Mouse (Mus musculus) hematopoietic stem cell, adult 5-6 weeks (primary cell): ENCODE measurements around the gene Nt5c. TPM values are rescaled to one million over a fixed set of nuclear protein-coding genes. Genes with fewer than 3 reads are reported as not detected.
"Not testable (repeated sequence)": the region's sequence is repeated elsewhere in the genome, so short reads cannot be mapped to it uniquely, and the experiment has no call there.

Experiments
- ATAC-seq, 2 experiments: fragments of 125-278 bp in 1 of 2; replicated peaks in 1 of 2; 2 replicates each; pipeline ENCODE4 v1.8.0; 2016 to 2017; ENCODE audit warnings: inconsistent platforms in 2 of 2, mild to moderate bottlenecking in 2 of 2, moderate number of reproducible peaks in 2 of 2, low read depth in 1 of 2, moderate TSS enrichment in 1 of 2; ENCODE audit not compliant: low FRiP score in 2 of 2, poor library complexity in 2 of 2, severe bottlenecking in 2 of 2, insufficient read depth in 1 of 2, low TSS enrichment in 1 of 2
- total RNA-seq: library from RNA; stranded (forward); fragments of 172-1452, 232-1000 nt; gene quantifications from 2 replicates; pipeline ENCODE4 v1.2.3, GENCODE M21; 2017

Nt5c gene
- total RNA-seq, 1 experiment from 2014 or later, result 99.8 TPM

DNA sequence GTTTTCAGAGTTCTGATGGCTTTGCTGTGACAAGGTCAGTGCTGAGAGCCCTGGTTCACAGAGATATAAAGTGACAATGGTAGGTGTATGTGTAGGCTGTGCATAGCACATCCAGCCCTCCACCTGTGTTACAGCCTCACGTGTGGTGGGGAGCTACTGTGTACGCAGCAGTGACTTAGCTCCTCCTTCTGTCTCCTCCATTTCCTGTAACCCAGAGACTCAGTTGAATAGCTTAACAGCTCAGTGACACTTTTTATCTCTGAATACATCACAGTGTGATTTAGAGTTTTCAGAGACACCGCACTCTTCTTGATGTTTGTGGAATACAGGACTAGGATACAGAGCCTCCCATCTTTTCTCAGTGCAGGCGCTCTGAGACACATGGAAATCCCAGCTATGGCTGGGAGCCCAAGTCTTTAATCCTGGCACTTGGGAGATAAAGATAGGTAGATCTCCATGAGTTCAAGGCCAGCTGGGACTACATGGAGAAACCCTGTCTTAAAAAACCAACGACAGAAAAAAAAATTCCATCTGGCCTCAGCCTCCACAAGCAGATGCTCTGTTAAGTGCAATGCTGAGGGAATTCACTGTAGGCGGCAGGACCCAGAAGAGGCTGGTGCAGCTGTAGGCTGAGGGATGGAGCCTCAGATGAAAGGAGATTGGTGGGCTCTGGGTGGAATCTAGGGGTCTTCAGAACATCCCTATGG is 10.0 kb downstream of the Nt5c start:
- no peak for ATAC-seq

DNA sequence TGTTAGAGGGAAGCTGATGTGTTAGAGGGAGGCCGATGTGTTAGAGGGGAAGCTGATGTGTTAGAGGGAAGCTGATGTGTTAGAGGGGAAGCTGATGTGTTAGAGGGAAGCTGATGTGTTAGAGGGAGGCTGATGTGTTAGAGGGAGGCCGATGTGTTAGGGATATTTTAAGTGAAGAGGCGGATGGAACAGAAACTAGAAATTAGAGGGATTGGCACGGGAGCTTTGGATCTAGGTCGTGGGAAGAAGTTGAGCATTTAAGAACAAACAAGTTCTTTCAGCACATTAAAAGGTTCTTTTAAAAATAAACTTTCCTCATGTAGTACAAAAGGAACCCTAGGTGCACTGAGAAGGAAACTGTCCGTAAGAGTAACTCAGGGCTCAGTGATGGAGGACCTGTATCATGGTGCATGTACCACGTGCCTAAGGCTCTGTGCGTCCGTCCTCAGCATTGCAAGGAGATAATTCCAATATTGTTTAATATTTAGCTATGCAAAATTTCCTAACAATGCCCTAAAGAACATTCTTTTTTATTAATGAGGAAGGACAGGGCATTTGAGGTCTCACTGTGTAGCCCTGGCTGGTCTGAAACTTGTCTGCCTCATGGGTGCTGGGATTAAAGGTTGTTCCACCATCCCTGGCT is 13.2 kb downstream of the Nt5c start:
- no peak for ATAC-seq

DNA sequence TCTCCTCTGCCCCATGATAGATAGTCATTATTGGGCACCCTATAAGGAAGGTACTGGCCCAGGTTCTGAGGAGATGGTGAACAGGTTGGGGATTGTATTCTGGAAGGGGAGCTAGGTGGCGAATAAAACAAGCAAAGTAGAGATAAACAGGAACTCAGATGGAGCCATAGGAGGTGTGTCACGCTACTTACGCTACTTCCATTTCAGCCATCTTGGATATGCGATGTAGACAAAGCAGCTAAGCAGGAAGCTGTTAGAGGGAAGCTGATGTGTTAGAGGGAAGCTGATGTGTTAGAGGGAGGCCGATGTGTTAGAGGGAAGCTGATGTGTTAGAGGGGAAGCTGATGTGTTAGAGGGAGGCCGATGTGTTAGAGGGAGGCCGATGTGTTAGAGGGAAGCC is 14.3 kb downstream of the Nt5c start:
- ATAC-seq, result peak in 1 of 2 experiments; percentile 46; a peak in 1 of 4 replicates

DNA sequence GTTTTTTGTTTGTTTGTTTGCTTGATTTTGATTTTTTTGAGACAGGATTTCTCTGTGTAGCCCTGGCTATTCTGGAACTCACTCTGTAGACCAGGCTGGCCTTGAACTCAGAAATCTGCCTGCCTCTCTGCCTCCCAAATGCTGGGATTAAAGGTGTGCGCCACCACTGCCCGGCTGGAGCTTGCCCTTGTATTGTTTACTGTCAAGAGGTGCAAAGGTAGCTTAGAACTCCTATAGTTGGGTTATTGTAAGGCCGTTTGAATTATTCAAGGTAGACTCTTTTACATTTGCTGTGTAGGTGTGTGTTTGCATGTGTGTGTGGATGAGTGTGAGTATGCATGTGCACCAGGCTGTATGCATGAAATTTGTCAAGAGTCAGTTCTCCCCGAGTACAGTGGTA is 15.0 kb downstream of the Nt5c start:
- ATAC-seq, result not testable (repeated sequence)

DNA sequence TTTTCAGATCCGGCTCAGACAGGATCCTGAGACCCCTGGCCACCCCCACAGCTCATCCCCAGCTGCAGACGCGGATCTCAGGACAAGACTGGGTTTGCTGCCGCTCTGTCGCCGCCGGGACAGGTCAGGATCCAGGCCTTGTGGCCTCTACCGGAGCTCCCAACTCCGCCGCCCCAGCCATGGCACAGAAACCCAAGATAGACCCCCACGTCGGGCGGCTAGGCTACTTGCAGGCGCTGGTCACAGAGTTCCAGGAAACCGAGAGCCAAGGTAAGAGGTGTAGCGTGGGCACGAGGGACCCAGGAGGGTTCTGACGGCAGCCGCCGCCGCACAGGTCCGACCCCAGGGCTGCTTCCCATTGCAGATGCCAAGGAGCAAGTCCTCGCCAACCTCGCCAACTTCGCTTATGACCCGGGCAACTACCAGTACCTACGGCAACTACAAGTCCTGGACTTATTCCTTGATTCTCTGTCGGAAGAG is 15.9 kb downstream of the Nt5c start:
- ATAC-seq, result peak in 1 of 2 experiments; percentile 0; a peak in 2 of 4 replicates

DNA sequence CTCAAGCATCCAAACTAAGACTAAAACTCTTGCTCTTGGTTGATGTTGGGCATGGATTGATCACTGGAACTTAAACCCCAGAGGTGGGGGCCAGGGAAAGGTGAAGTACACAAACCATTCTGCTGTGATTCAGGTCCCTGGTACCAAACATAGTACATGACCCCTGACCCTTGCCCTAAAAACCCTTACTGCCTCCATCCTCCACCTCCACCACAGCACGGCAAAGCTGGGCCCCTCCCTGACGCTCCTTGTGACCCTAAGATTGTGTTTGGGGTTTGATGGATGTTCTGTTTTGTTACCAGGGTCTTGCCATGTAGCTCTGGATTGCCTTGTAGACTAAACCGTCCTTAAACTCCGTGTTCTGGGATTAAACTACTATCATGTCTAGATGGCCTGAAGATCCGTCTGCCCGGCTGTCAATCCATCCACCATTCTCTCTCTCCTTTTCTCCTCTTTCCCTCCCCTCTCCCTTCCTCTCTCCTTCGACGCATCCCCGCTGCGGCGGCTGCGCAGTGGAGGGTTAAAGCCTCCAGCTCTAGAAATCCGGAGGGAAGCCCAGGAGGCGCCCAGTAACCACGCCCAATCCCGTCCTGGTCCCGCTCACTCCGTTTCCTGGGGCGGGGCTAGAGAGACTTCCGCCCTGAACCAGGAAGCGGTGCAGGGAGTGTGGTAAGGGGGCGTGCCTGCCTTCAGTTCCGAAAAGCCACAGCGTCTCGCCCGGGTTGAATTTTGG is 16.5 kb downstream of the Nt5c start, which contains the start of gene Armc7:
Armc7 (plus strand) TSS at position 643 of the 733 bp plus-strand sequence.
- peak; percentile 92 for ATAC-seq

DNA sequence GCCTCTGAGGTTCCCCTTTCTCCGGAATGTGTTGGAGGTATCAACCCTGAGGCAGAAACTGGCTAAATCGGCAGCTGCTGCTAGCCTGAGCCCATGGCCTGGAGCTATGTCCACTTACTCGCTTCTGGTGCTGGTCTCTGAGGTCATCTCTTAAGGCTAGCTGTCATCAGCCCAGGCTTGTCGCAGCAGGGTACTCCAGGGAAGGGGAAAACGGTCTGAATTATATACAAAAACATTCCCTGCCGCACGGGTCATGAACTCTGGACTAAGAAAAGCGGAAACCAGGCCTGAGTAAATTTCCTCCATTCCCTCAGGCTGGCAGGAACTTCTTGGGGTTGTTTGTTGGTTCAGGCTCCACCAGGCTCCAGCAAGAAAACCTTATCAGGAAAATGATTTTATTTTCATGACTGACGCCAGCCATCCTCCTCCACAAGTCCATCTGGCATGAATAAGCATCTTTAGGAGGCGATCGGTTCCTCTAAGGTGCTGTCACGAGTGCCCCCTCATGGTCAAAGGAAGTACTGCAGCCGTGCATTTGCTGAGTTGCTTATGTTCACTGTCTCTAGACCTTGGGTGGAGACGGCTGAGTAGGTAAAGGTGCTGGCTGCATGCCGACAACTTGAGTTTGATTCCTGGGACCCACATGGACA is 17.9 kb downstream of the Nt5c start:
- ATAC-seq, result peak; percentile 60 to 72

DNA sequence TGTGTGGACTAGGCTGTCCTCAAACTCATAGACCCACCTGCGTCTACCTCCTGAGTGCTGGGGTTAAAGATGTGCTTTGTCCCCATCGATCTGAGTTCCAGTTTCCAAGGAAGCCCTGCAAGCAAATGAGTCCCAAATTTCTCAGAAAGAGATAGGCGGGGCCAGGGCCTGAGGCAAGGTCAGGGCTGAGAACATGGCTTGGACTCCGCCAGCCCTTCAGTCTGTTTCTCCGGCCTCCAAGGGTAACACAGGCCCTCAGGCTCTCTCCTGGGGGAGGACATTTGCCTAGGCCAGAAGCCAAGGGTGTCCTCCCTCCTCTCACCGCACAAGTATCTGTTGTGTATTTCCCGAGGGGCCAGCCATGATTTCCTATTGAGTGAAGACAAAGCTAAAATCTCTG is 19.5 kb downstream of the Nt5c start:
- ATAC-seq, result no peak

DNA sequence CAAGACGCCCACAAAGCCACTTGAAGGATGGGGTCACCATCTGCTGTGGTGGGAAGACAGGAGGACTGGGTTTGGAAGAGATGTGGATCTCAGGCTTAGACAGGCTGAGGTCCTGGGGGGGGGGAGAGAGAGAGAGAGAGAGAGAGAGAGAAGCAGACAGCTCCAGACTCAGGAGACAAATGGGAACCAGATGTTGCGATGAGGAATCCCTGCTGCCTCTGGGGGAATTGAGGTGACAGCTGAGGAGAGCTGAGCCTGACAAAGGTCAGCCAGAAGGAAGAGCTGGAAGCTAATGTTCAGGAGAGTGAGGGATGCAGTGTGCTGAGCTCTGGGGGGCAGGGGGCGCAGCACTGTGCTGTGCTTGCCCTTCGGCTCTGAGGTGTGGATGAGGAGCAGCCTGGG is 24.4 kb downstream of the Nt5c start:
- ATAC-seq, result no peak

DNA sequence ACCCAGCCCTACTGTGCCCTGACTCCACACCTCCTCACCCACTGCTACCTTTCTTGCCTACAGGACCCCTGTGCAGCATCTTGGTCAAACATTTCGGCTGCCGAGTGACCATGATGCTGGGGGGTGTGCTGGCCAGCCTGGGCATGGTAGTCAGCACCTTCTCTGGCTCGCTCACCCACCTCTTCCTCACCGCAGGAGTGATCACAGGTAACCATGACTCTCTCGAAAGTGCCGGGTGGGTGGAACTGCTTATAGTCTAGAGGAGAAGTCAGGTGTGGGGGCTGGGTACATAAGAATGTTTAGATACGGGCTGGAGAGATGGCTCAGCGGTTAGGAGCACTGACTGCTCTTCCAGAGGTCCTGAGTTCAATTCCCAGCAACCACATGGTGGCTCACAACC is 26.8 kb downstream of the Nt5c start:
- ATAC-seq, result no peak

DNA sequence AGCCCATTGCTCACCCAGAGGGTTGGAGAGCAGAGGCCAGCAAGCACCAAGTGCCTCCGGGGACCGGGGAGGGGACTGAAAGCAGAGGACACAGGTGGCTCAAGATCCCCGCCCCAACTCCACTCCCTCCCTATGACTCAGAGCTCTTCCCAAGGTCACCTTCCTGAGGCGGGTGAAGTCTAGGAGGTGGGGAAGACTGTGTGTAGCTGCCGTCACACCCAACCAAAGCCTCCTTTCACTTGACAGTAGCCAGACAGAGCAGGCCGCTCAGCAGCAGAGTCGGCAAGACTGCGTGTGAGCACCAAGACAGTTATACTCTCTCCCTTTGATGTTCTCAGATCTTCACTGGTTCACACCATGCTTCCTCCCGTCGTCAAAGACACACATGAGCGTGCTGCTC is 28.3 kb downstream of the Nt5c start:
- ATAC-seq, result no peak

DNA sequence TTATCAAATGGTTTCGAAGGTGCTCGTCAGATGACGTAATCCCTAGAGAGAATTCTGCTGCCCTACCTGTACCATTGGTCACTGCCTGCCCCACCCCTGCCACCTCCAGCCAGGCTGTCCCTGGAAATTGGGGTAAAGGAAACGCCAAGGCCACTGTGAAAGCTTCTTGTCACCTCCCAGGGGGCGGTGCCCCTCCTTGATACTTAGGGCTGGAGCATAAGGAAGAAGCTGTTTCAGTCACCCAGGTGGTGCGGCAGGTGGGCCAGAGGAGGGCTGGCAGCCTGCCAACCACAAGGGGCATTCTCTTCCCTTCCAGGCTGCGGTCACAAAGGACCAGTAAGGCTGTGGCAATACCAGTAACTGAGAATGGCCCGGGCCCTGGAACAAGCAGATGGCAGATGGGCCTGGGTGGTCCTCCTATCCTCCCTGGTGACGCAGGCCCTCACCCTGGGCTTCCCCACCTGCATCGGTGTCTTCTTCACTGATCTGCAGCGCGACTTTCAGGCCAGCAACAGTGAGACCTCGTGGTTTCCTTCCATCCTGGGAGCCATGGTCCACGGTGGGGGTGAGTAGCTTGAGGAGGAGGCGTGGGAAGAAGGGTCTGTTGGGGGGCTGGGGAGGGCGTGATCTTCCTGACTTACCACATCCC is 29.3 kb downstream of the Nt5c start, which contains the start of gene Slc16a5:
Slc16a5 (plus strand) TSS at position 232 of the 649 bp plus-strand sequence.
- no peak for ATAC-seq

DNA sequence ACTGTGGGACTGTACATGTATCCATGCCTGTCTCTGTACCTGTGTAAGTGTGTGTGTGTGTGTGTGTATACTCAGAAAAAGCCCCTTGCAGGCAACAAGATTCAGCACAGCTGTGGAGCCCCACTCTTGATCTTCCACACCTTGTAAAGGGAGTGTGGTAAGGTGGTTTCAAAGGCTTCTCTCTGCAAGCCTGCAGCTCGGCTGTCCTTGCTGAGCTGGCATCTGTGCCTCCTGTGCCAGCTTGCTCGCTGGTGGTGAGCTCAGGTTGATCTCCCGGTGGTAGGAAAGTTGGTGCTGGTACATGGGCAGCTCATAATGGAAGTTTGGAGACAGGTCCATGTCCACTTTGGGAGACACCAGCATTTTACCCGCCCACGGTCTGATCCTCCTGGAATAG is 29.8 kb downstream of the Nt5c start:
- no peak for ATAC-seq

DNA sequence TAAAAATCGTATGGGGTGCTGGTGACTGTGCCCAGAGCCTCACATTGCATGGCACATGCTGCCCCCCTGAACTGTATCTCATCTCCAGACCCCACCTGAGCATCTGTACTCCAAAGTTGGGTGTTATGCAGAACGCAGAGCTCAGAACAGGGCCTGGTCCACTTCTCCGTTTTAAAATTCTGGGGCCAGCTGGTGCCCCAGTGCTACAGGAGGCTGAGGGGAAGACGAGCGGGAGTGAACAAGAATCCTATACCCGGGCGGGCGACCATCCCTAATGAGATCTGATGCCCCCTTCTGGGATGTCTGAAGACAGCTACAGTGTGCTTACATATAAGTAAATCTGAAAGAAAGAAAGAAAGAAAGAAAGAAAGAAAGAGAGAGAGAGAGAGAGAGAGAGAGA is 30.7 kb downstream of the Nt5c start:
- no peak for ATAC-seq

DNA sequence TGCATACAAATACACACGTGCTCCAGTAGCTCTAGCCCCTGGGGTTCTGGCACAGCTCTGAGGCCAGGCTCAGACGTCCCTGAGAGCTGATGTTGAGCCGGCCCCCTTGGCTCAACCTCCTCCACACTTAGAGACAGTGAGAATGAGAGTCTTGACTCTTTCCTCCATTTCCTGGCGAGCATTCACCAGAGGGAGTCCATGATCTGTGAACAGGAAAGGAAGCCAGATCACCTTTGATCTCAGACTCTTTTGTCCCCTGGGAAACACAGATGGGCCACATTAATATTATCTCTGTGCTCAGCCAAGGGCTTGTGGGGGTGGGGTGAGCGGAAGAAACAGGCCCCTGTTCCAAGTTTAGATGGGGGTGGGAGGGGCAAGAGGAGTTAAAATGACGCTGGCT is 34.3 kb downstream of the Nt5c start:
- ATAC-seq, result no peak

DNA sequence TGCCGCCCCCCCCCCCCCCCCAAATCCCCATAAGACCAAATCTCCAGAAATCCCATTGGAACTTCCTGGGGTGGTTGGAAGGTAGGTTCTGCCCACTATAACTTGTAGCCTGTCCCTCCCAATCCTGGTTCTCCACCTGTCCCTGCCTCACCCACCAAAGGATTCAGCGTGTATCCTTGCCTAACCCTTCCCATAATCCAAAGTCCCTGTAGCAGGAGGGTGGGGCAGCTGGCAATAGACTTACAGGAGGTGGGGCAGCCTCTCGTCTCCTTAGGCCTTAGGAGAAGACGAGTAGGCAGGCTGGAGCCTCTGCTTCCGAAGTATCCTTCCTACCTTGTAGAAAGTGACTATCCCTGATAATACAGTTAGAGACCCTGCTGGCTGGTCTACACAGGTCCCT is 35.5 kb downstream of the Nt5c start:
- ATAC-seq, result no peak

DNA sequence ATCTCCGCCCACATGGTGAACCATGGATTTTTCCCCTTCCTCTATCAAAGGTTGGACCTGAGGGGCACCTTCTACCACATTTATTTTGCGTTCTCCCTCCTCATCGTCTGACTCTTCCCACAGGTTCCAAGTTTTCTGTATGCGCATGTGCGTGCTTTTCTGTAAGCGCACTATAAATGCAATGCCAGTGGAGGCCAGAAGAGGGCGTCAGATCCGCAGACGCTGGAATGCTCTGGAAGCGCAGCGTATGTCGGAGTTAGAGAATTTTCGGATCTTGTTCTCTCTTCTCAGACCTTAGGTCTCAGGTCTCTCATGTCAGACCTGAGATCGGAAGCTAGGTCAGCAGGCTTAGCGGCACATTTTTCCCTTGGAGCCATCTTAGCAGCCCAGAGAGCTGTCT is 36.0 kb downstream of the Nt5c start:
- no peak for ATAC-seq
